Mouse (Mus musculus) intestine, embryonic 16.5 days (tissue): Measurements from ENCODE around the gene E130311K13Rik. TPM values are rescaled to one million over a fixed set of nuclear protein-coding genes. Genes with fewer than 3 reads are reported as not detected.

Experiments
- ATAC-seq: fragments of 200-750 bp; cut with Nextera tagmentation; 2 replicates; pipeline ENCODE4 v1.8.0; 2017; ENCODE audit warnings: moderate TSS enrichment, moderate library complexity
- H3K27ac ChIP-seq: fragments of 300-500 bp; sonication (generic); 2 replicates; pipeline ENCODE4 v1.5.1; 2014; ENCODE audit warnings: mild to moderate bottlenecking, low read length
- H3K27me3 ChIP-seq: fragments of 300-500 bp; sonication (generic); replicated peaks from 2 replicates; pipeline ENCODE4 v1.6.1; 2014; ENCODE audit warnings: low read length, control low read depth, mixed read lengths; ENCODE audit not compliant: control insufficient read depth, insufficient read depth
- H3K36me3 ChIP-seq: fragments of 300-500 bp; sonication (generic); 2 replicates; pipeline ENCODE4 v1.6.1; 2014; ENCODE audit warnings: low read length, control low read depth; ENCODE audit not compliant: control insufficient read depth, insufficient read depth
- H3K4me1 ChIP-seq: fragments of 300-500 bp; sonication (generic); 2 replicates; pipeline ENCODE4 v1.6.1; 2014; ENCODE audit warnings: low read length, control low read depth, mixed read lengths; ENCODE audit not compliant: control insufficient read depth, insufficient read depth
- H3K4me2 ChIP-seq: fragments of 300-500 bp; sonication (generic); 2 replicates; pipeline ENCODE4 v1.6.1; 2014; ENCODE audit warnings: low read depth, low read length, control low read depth
- H3K4me3 ChIP-seq: fragments of 300-500 bp; sonication (generic); 2 replicates; pipeline ENCODE4 v1.5.1; 2014; ENCODE audit warnings: mild to moderate bottlenecking, low read length
- H3K9ac ChIP-seq: fragments of 300-500 bp; sonication (generic); 2 replicates; pipeline ENCODE4 v1.6.1; 2014; ENCODE audit warnings: low read depth, low read length
- H3K9me3 ChIP-seq: fragments of 300-500 bp; sonication (generic); 2 replicates; pipeline ENCODE4 v1.6.1; 2016; ENCODE audit warnings: low read length, control low read depth; ENCODE audit not compliant: control insufficient read depth
- WGBS: fragments of 180-500 bp; shearing (Covaris S2); extraction: QIAGEN DNeasy Blood & Tissue Kit; methylation state at CpG from one replicate; pipeline ENCODE4 v1.1.7; 2014; 5-methylcytosine and 5-hydroxymethylcytosine counted together
- polyA plus RNA-seq: library from polyadenylated mRNA; unstranded; fragments of >200 nt; fragmentation: Nextera tagmentation; extraction: Ambion mirVana; gene quantifications from 2 replicates; pipeline ENCODE4 v1.2.1, GENCODE M21; 2015

Gene E130311K13Rik
- polyA plus RNA-seq, 1 experiment from 2014 or later, result 4.7 TPM

GRCm38 (mm10) chr3:63941204-63941850, 12.1 kb upstream of the E130311K13Rik start:
- no peaks in the 10 kb centered on the region for H3K4me1 ChIP-seq
- H3K9ac ChIP-seq, result no peak overlapping the region
- no peak overlapping the region for H3K4me3 ChIP-seq
- no peak for ATAC-seq
- no peak overlapping the region for H3K4me2 ChIP-seq
- H3K9me3 ChIP-seq, result no peaks in the 10 kb centered on the region
- no peaks in the 10 kb centered on the region; the same call in 1 of the 2 replicates for H3K36me3 ChIP-seq
- 80% methylated on average over 2 of the region's 2 CpGs for WGBS
- no peak overlapping the region for H3K27ac ChIP-seq
- H3K27me3 ChIP-seq, result no peaks in the 10 kb centered on the region

- no peaks in the 10 kb centered on the region for H3K27me3 ChIP-seq
- H3K4me1 ChIP-seq, result no peaks in the 10 kb centered on the region
- no peak overlapping the region for H3K27ac ChIP-seq
- ATAC-seq, result no peak
- no peak overlapping the region for H3K4me2 ChIP-seq
- H3K36me3 ChIP-seq, result no peaks in the 10 kb centered on the region; the same call in 1 of the 2 replicates
- H3K9me3 ChIP-seq, result no peaks in the 10 kb centered on the region
- H3K9ac ChIP-seq, result no peak overlapping the region
- 84% methylated on average over 2 of the region's 2 CpGs for WGBS
- H3K4me3 ChIP-seq, result no peak overlapping the region
Observed at GRCm38 (mm10) chr3:63938928-63939327, 9.7 kb upstream of the E130311K13Rik start.

- Histone ChIP-seq H3K4me2 (no peak overlapping the region), H3K36me3 (no peaks in the 10 kb centered on the region), H3K4me3 (no peak overlapping the region), H3K27ac (no peak overlapping the region), H3K27me3 (no peaks in the 10 kb centered on the region), H3K9me3 (no peaks in the 10 kb centered on the region), H3K4me1 (no peaks in the 10 kb centered on the region), H3K9ac (no peak overlapping the region)
- no peak for ATAC-seq
- 70% methylated on average over 3 of the region's 3 CpGs for WGBS
Observed at GRCm38 (mm10) chr3:63919634-63920033, 9.6 kb downstream of the E130311K13Rik start.

GRCm38 (mm10) chr3:63910301-63910700, 19.0 kb downstream of the E130311K13Rik start:
- 59% methylated on average over 4 of the region's 4 CpGs for WGBS

GRCm38 (mm10) chr3:63905241-63905640, 24.0 kb downstream of the E130311K13Rik start:
- H3K9me3 ChIP-seq, result no peaks in the 10 kb centered on the region
- no peaks in the 10 kb centered on the region for H3K36me3 ChIP-seq
- 8% methylated on average over 18 of the region's 18 CpGs for WGBS
- peak overlapping the region; percentile 69 for H3K4me2 ChIP-seq
- H3K4me3 ChIP-seq, result peak overlapping the region; percentile 39
- H3K9ac ChIP-seq, result peak overlapping the region; percentile 56
- peaks cover 4% of the 10 kb centered on the region; the same call in 1 of the 2 replicates for H3K4me1 ChIP-seq
- no peaks in the 10 kb centered on the region for H3K27me3 ChIP-seq
- H3K27ac ChIP-seq, result no peak overlapping the region
- no peak for ATAC-seq

More at GRCm38 (mm10) chr3:63910301-63910700, 19.0 kb downstream of the E130311K13Rik start:
- ATAC-seq, result no peak
- Histone ChIP-seq H3K36me3 (no peaks in the 10 kb centered on the region), H3K9ac (no peak overlapping the region), H3K4me3 (no peak overlapping the region), H3K4me1 (peaks cover 2% of the 10 kb centered on the region; the same call in 1 of the 2 replicates), H3K27me3 (no peaks in the 10 kb centered on the region), H3K27ac (no peak overlapping the region), H3K9me3 (no peaks in the 10 kb centered on the region), H3K4me2 (no peak overlapping the region)

- H3K9me3 ChIP-seq, result no peaks in the 10 kb centered on the region
- no peak overlapping the region for H3K9ac ChIP-seq
- H3K27ac ChIP-seq, result no peak overlapping the region
- no peaks in the 10 kb centered on the region for H3K27me3 ChIP-seq
- no peaks in the 10 kb centered on the region for H3K36me3 ChIP-seq
- H3K4me3 ChIP-seq, result no peak overlapping the region
- WGBS, result 78% methylated on average over 2 of the region's 2 CpGs
- peaks cover 9% of the 10 kb centered on the region; the same call in 1 of the 2 replicates for H3K4me1 ChIP-seq
- peak; percentile 43 for ATAC-seq
- H3K4me2 ChIP-seq, result no peak overlapping the region
Observed at GRCm38 (mm10) chr3:63904157-63904556, 25.1 kb downstream of the E130311K13Rik start.

GRCm38 (mm10) chr3:63900021-63900571, 29.2 kb downstream of the E130311K13Rik start:
- Histone ChIP-seq H3K9me3 (no peaks in the 10 kb centered on the region), H3K27ac (no peak overlapping the region), H3K9ac (no peak overlapping the region), H3K4me3 (peak overlapping the region; percentile 71), H3K4me1 (peaks cover 8% of the 10 kb centered on the region), H3K4me2 (peak overlapping the region; percentile 95), H3K36me3 (no peaks in the 10 kb centered on the region), H3K27me3 (no peaks in the 10 kb centered on the region)
- 8% methylated on average over 12 of the region's 12 CpGs for WGBS
- ATAC-seq, result no peak

- Histone ChIP-seq H3K9ac (peak within 1 kb of the TSS; percentile 76), H3K9me3 (no peaks in the 10 kb centered on the region), H3K4me3 (peak within 1 kb of the TSS; percentile 71), H3K4me2 (peak within 1 kb of the TSS; percentile 95), H3K4me1 (peaks cover 8% of the 10 kb centered on the region), H3K27me3 (no peaks in the 10 kb centered on the region), H3K27ac (peak within 1 kb of the TSS; percentile 56), H3K36me3 (no peaks in the 10 kb centered on the region)
- under 1% methylated on average over 12 of the region's 12 CpGs for WGBS
- peak; percentile 79 for ATAC-seq
Observed at GRCm38 (mm10) chr3:63899309-63899695, 30.0 kb downstream of the E130311K13Rik start, which contains the start of gene Plch1. TSS of gene Plch1 (minus strand) at chr3:63899472.

GRCm38 (mm10) chr3:63898581-63899308, 30.5 kb downstream of the E130311K13Rik start:
- H3K4me3 ChIP-seq, result peak overlapping the region; percentile 71
- H3K27ac ChIP-seq, result peak overlapping the region; percentile 56
- under 1% methylated on average over 41 of the region's 41 CpGs for WGBS

More at GRCm38 (mm10) chr3:63898581-63899308, 30.5 kb downstream of the E130311K13Rik start:
- Histone ChIP-seq H3K9me3 (no peaks in the 10 kb centered on the region), H3K36me3 (no peaks in the 10 kb centered on the region), H3K4me2 (peak overlapping the region; percentile 95), H3K9ac (peak overlapping the region; percentile 76), H3K27me3 (no peaks in the 10 kb centered on the region), H3K4me1 (peaks cover 8% of the 10 kb centered on the region)
- peak; percentile 82 for ATAC-seq
